Mouse (Mus musculus) lung, embryonic 15.5 days (tissue): ENCODE results near the gene Vamp5. TPM values are rescaled to one million over a fixed set of nuclear protein-coding genes. Genes with fewer than 3 reads are reported as not detected.

Experiments
- ATAC-seq: fragments of 200-750 bp; cut with Nextera tagmentation; 2 replicates; pipeline ENCODE4 v1.8.0; 2017; ENCODE audit warnings: moderate number of reproducible peaks, borderline replicate concordance; ENCODE audit not compliant: low FRiP score, low TSS enrichment; ENCODE audit errors: extremely low read depth
- H3K27ac ChIP-seq: fragments of 300-500 bp; sonication (generic); 2 replicates; pipeline ENCODE4 v1.5.1; 2015; ENCODE audit warnings: moderate library complexity, mild to moderate bottlenecking, inconsistent platforms
- H3K27me3 ChIP-seq: fragments of 300-500 bp; sonication (generic); 2 replicates; pipeline ENCODE4 v1.6.1; 2015; ENCODE audit warnings: inconsistent platforms
- H3K36me3 ChIP-seq: fragments of 300-500 bp; sonication (generic); 2 replicates; pipeline ENCODE4 v1.6.1; 2015; ENCODE audit warnings: inconsistent platforms
- H3K4me1 ChIP-seq: fragments of 300-500 bp; sonication (generic); 2 replicates; pipeline ENCODE4 v1.6.1; 2015; ENCODE audit warnings: inconsistent platforms
- H3K4me2 ChIP-seq: fragments of 300-500 bp; sonication (generic); 2 replicates; pipeline ENCODE4 v1.6.1; 2015; ENCODE audit warnings: inconsistent platforms, mild to moderate bottlenecking, moderate library complexity
- H3K4me3 ChIP-seq: fragments of 300-500 bp; sonication (generic); 2 replicates; pipeline ENCODE4 v1.5.1; 2015; ENCODE audit warnings: mild to moderate bottlenecking, inconsistent platforms
- H3K9ac ChIP-seq: fragments of 300-500 bp; sonication (generic); 2 replicates; pipeline ENCODE4 v1.6.1; 2015; ENCODE audit warnings: inconsistent platforms
- H3K9me3 ChIP-seq: fragments of 300-500 bp; sonication (generic); 2 replicates; pipeline ENCODE4 v1.6.1; 2016; ENCODE audit warnings: inconsistent platforms
- WGBS: fragments of 180-500 bp; shearing (Covaris S2); methylation state at CpG from one replicate; pipeline ENCODE4 v1.1.7; 2015; 5-methylcytosine and 5-hydroxymethylcytosine counted together
- polyA plus RNA-seq: library from polyadenylated mRNA; unstranded; fragments of >200 nt; fragmentation: Nextera tagmentation; extraction: Ambion mirVana; gene quantifications from 2 replicates; pipeline ENCODE4 v1.2.1, GENCODE M21; 2015

Gene Vamp5
- polyA plus RNA-seq, 1 experiment from 2014 or later = 34.5 TPM

GRCm38 (mm10) chr6:72323786-72324508 lies 56.3 kb downstream of the Vamp5 start:
- Histone ChIP-seq H3K4me3 (no peak overlapping the region), H3K4me1 (no peaks in the 10 kb centered on the region), H3K27me3 (no peaks in the 10 kb centered on the region), H3K27ac (no peak overlapping the region), H3K9me3 (no peaks in the 10 kb centered on the region), H3K9ac (no peak overlapping the region), H3K4me2 (no peak overlapping the region), H3K36me3 (peaks cover 94% of the 10 kb centered on the region)
- no peak for ATAC-seq
- WGBS = 86% methylated on average over 6 of the region's 6 CpGs

- no peak overlapping the region for H3K4me2 ChIP-seq
- H3K9ac ChIP-seq = no peak overlapping the region
- H3K4me1 ChIP-seq = no peaks in the 10 kb centered on the region
- no peak overlapping the region for H3K27ac ChIP-seq
- no peak overlapping the region for H3K4me3 ChIP-seq
- no peak for ATAC-seq
- 94% methylated on average over 3 of the region's 3 CpGs for WGBS
- H3K9me3 ChIP-seq = no peaks in the 10 kb centered on the region
- H3K27me3 ChIP-seq = no peaks in the 10 kb centered on the region
- H3K36me3 ChIP-seq = peaks cover 92% of the 10 kb centered on the region
Observed at GRCm38 (mm10) chr6:72322936-72323335, 57.3 kb downstream of the Vamp5 start.

- Histone ChIP-seq H3K4me1 (no peaks in the 10 kb centered on the region), H3K9me3 (no peaks in the 10 kb centered on the region), H3K27ac (no peak overlapping the region), H3K4me3 (no peak overlapping the region), H3K4me2 (no peak overlapping the region), H3K27me3 (no peaks in the 10 kb centered on the region), H3K9ac (no peak overlapping the region), H3K36me3 (peaks cover 73% of the 10 kb centered on the region)
- WGBS = 75% methylated on average over 11 of the region's 11 CpGs
- no peak for ATAC-seq
Observed at GRCm38 (mm10) chr6:72319019-72319418, 61.2 kb downstream of the Vamp5 start.

Other genes starting within 250 kb of the Vamp5 start
- gene Atoh8, start 144.9 kb downstream of the Vamp5 start, polyA plus RNA-seq = 25.4 and 27.8 TPM in 2 replicates
- gene Sftpb, start 75.9 kb downstream of the Vamp5 start, polyA plus RNA-seq = 73.4 and 93.8 TPM in 2 replicates
- gene Usp39, start 35.3 kb downstream of the Vamp5 start, polyA plus RNA-seq = 45.1 and 49.6 TPM in 2 replicates
- gene 0610030E20Rik, start 33.2 kb downstream of the Vamp5 start, polyA plus RNA-seq = 27.4 and 28.2 TPM in 2 replicates
- 12.1 and 12.2 TPM in 2 replicates for gene Tmem150a, start 25.0 kb downstream of the Vamp5 start, polyA plus RNA-seq
- gene Rnf181, start 13.5 kb downstream of the Vamp5 start, polyA plus RNA-seq = 130 and 137 TPM in 2 replicates
- 179 and 194 TPM in 2 replicates for gene Vamp8, start 10.2 kb upstream of the Vamp5 start, polyA plus RNA-seq
- gene Ggcx, start 33.8 kb upstream of the Vamp5 start, polyA plus RNA-seq = 36.5 and 40.0 TPM in 2 replicates
- gene Mat2a, start 59.1 kb upstream of the Vamp5 start, polyA plus RNA-seq = 333 and 355 TPM in 2 replicates
- not detected in 2 replicates for gene Sh2d6, start 141.2 kb upstream of the Vamp5 start, polyA plus RNA-seq
- gene Capg, start 163.9 kb upstream of the Vamp5 start, polyA plus RNA-seq = 54.2 and 57.9 TPM in 2 replicates
- 16.2 and 17.7 TPM in 2 replicates for gene Elmod3, start 217.9 kb upstream of the Vamp5 start, polyA plus RNA-seq
- 18.5 and 18.8 TPM in 2 replicates for gene Retsat, start 218.0 kb upstream of the Vamp5 start, polyA plus RNA-seq
- gene Tgoln1, start 236.5 kb upstream of the Vamp5 start, polyA plus RNA-seq = 40.2 and 43.4 TPM in 2 replicates